Mouse (Mus musculus): ENCODE measurements around the gene Dolpp1. TPM values are rescaled to one million over a fixed set of nuclear protein-coding genes. Genes with fewer than 3 reads are reported as not detected.

The Dolpp1 gene
- polyA plus RNA-seq, 1 experiment from 2014 or later: 34.6 TPM

GRCm38 (mm10) chr2:30421432-30421831 lies 29.4 kb downstream of the Dolpp1 start:
- no peak overlapping the region for H3K4me2 ChIP-seq (replicated peaks)
- peaks cover 27% of the 10 kb centered on the region for H3K4me1 ChIP-seq
- no peaks in the 10 kb centered on the region for H3K9me3 ChIP-seq (replicated peaks)
- H3K36me3 ChIP-seq: peaks cover 4% of the 10 kb centered on the region
- ATAC-seq (ENCODE audit: insufficient number of reproducible peaks, low FRiP score, low TSS enrichment, low read depth): no peak
- no peak overlapping the region for H3K4me3 ChIP-seq (replicated peaks)
- WGBS: 57% methylated on average over 4 of the region's 4 CpGs
- no peaks in the 10 kb centered on the region for H3K27me3 ChIP-seq
- H3K9ac ChIP-seq: no peak overlapping the region
- H3K27ac ChIP-seq (replicated peaks): no peak overlapping the region

- peaks cover 81% of the 10 kb centered on the region for H3K36me3 ChIP-seq
- no peaks in the 10 kb centered on the region for H3K4me1 ChIP-seq
- no peaks in the 10 kb centered on the region for H3K9me3 ChIP-seq (replicated peaks)
- no peak overlapping the region for H3K4me2 ChIP-seq (replicated peaks)
- H3K27me3 ChIP-seq: no peaks in the 10 kb centered on the region
- no peak overlapping the region for H3K9ac ChIP-seq
- ATAC-seq (ENCODE audit: insufficient number of reproducible peaks, low FRiP score, low TSS enrichment, low read depth): no peak
- H3K4me3 ChIP-seq (replicated peaks): no peak overlapping the region
- H3K27ac ChIP-seq (replicated peaks): no peak overlapping the region
Observed at GRCm38 (mm10) chr2:30429156-30429555, 37.1 kb downstream of the Dolpp1 start.

- Histone ChIP-seq H3K27ac (replicated peaks) (no peak overlapping the region; the same call in 1 of the 2 replicates), H3K27me3 (no peaks in the 10 kb centered on the region), H3K9me3 (replicated peaks) (no peaks in the 10 kb centered on the region), H3K9ac (no peak overlapping the region), H3K4me3 (replicated peaks) (no peak overlapping the region), H3K36me3 (peaks cover 76% of the 10 kb centered on the region), H3K4me2 (replicated peaks) (no peak overlapping the region), H3K4me1 (peaks cover 15% of the 10 kb centered on the region)
- peak; percentile 69 for ATAC-seq (ENCODE audit: insufficient number of reproducible peaks, low FRiP score, low TSS enrichment, low read depth)
- 55% methylated on average over 5 of the region's 5 CpGs for WGBS
Observed at GRCm38 (mm10) chr2:30435326-30436155, 43.5 kb downstream of the Dolpp1 start.

GRCm38 (mm10) chr2:30436156-30436545 lies 44.1 kb downstream of the Dolpp1 start:
- 86% methylated on average over 5 of the region's 5 CpGs for WGBS
- Histone ChIP-seq H3K36me3 (peaks cover 70% of the 10 kb centered on the region), H3K27me3 (no peaks in the 10 kb centered on the region)

GRCm38 (mm10) chr2:30436809-30437208 lies 44.8 kb downstream of the Dolpp1 start:
- peaks cover 27% of the 10 kb centered on the region for H3K4me1 ChIP-seq
- H3K4me2 ChIP-seq (replicated peaks): no peak overlapping the region
- no peaks in the 10 kb centered on the region for H3K27me3 ChIP-seq
- H3K4me3 ChIP-seq (replicated peaks): no peak overlapping the region
- H3K27ac ChIP-seq (replicated peaks): no peak overlapping the region
- no peaks in the 10 kb centered on the region for H3K9me3 ChIP-seq (replicated peaks)
- no peak for ATAC-seq (ENCODE audit: insufficient number of reproducible peaks, low FRiP score, low TSS enrichment, low read depth)
- 74% methylated on average over 4 of the region's 4 CpGs for WGBS
- peaks cover 63% of the 10 kb centered on the region for H3K36me3 ChIP-seq
- no peak overlapping the region for H3K9ac ChIP-seq

More at GRCm38 (mm10) chr2:30436156-30436545, 44.1 kb downstream of the Dolpp1 start:
- Histone ChIP-seq H3K4me1 (peaks cover 21% of the 10 kb centered on the region), H3K9me3 (replicated peaks) (no peaks in the 10 kb centered on the region), H3K27ac (replicated peaks) (no peak overlapping the region), H3K4me3 (replicated peaks) (no peak overlapping the region), H3K4me2 (replicated peaks) (no peak overlapping the region), H3K9ac (no peak overlapping the region)
- ATAC-seq (ENCODE audit: insufficient number of reproducible peaks, low FRiP score, low TSS enrichment, low read depth): no peak

GRCm38 (mm10) chr2:30437791-30438190 lies 45.7 kb downstream of the Dolpp1 start:
- Histone ChIP-seq H3K9me3 (replicated peaks) (no peaks in the 10 kb centered on the region), H3K36me3 (peaks cover 53% of the 10 kb centered on the region), H3K27me3 (no peaks in the 10 kb centered on the region), H3K4me1 (peaks cover 37% of the 10 kb centered on the region), H3K4me3 (replicated peaks) (no peak overlapping the region), H3K4me2 (replicated peaks) (no peak overlapping the region), H3K27ac (replicated peaks) (no peak overlapping the region), H3K9ac (no peak overlapping the region)
- ATAC-seq (ENCODE audit: insufficient number of reproducible peaks, low FRiP score, low TSS enrichment, low read depth): no peak
- WGBS: 76% methylated on average over 4 of the region's 4 CpGs

- peaks cover 37% of the 10 kb centered on the region for H3K36me3 ChIP-seq
- H3K27ac ChIP-seq (replicated peaks): peak overlapping the region; percentile 100
- H3K9me3 ChIP-seq (replicated peaks): no peaks in the 10 kb centered on the region
- H3K4me1 ChIP-seq: peaks cover 53% of the 10 kb centered on the region
- no peak overlapping the region for H3K4me3 ChIP-seq (replicated peaks)
- H3K9ac ChIP-seq: 0 out of 2 replicates have a peak overlapping the region, but pooled peaks have one; percentile 31
- no peaks in the 10 kb centered on the region for H3K27me3 ChIP-seq
- no peak for ATAC-seq (ENCODE audit: insufficient number of reproducible peaks, low FRiP score, low TSS enrichment, low read depth)
- H3K4me2 ChIP-seq (replicated peaks): no peak overlapping the region
- 84% methylated on average over 6 of the region's 6 CpGs for WGBS
Observed at GRCm38 (mm10) chr2:30439631-30440030, 47.6 kb downstream of the Dolpp1 start.

GRCm38 (mm10) chr2:30440211-30440700 lies 48.2 kb downstream of the Dolpp1 start:
- Histone ChIP-seq H3K9me3 (replicated peaks) (no peaks in the 10 kb centered on the region), H3K9ac (peak overlapping the region; percentile 31), H3K4me3 (replicated peaks) (no peak overlapping the region), H3K27me3 (no peaks in the 10 kb centered on the region), H3K4me1 (peaks cover 59% of the 10 kb centered on the region), H3K36me3 (peaks cover 40% of the 10 kb centered on the region), H3K27ac (replicated peaks) (peak overlapping the region; percentile 100), H3K4me2 (replicated peaks) (peak overlapping the region; percentile 53; the same call in 1 of the 2 replicates)
- 13% methylated on average over 3 of the region's 3 CpGs for WGBS
- ATAC-seq (ENCODE audit: insufficient number of reproducible peaks, low FRiP score, low TSS enrichment, low read depth): no peak

GRCm38 (mm10) chr2:30440701-30441517 lies 48.9 kb downstream of the Dolpp1 start:
- peaks cover 65% of the 10 kb centered on the region for H3K4me1 ChIP-seq
- no peaks in the 10 kb centered on the region for H3K9me3 ChIP-seq (replicated peaks)
- H3K27me3 ChIP-seq: no peaks in the 10 kb centered on the region
- H3K4me3 ChIP-seq (replicated peaks): peak overlapping the region; percentile 29; the same call in 1 of the 2 replicates
- 6% methylated on average over 12 of the region's 12 CpGs for WGBS
- H3K4me2 ChIP-seq (replicated peaks): peak overlapping the region; percentile 53
- ATAC-seq (ENCODE audit: insufficient number of reproducible peaks, low FRiP score, low TSS enrichment, low read depth): peak; percentile 46
- peak overlapping the region; percentile 100 for H3K27ac ChIP-seq (replicated peaks)
- peak overlapping the region; percentile 31 for H3K9ac ChIP-seq
- H3K36me3 ChIP-seq: peaks cover 42% of the 10 kb centered on the region

GRCm38 (mm10) chr2:30441518-30442497 lies 49.8 kb downstream of the Dolpp1 start:
- peak; percentile 83 for ATAC-seq (ENCODE audit: insufficient number of reproducible peaks, low FRiP score, low TSS enrichment, low read depth)

More at GRCm38 (mm10) chr2:30441518-30442497, 49.8 kb downstream of the Dolpp1 start:
- Histone ChIP-seq H3K27ac (replicated peaks) (peak overlapping the region; percentile 100), H3K4me3 (replicated peaks) (peak overlapping the region; percentile 29), H3K9ac (peak overlapping the region; percentile 15; the same call in 1 of the 2 replicates), H3K27me3 (no peaks in the 10 kb centered on the region), H3K9me3 (replicated peaks) (no peaks in the 10 kb centered on the region), H3K4me2 (replicated peaks) (peak overlapping the region; percentile 53), H3K4me1 (peaks cover 68% of the 10 kb centered on the region), H3K36me3 (peaks cover 46% of the 10 kb centered on the region)
- 2% methylated on average over 15 of the region's 15 CpGs for WGBS

Data from embryonic facial prominence, embryonic 15.5 days (tissue).